Mouse (Mus musculus) urinary bladder, postnatal 14 days (tissue): Measurements from ENCODE around the gene 1810055G02Rik.

ENCODE experiments used
- DNase-seq: peaks from one replicate; pipeline ENCODE4 v3.0.0; 2021; ENCODE audit warnings: low spot score

Gene 1810055G02Rik

GRCm38 (mm10) chr19:3708078-3709012, at the start of gene 1810055G02Rik:
TSS of gene 1810055G02Rik (plus strand) at chr19:3708293.
- peak; percentile 99 for DNase-seq

- DNase-seq, result no peak
These were observed 42.6 kb upstream of the 1810055G02Rik start for GRCm38 (mm10) chr19:3665510-3665909.

- no peak for DNase-seq
These were observed 41.5 kb upstream of the 1810055G02Rik start for GRCm38 (mm10) chr19:3666632-3667031.

GRCm38 (mm10) chr19:3667155-3667895, 40.8 kb upstream of the 1810055G02Rik start:
- no peak for DNase-seq

DNA sequence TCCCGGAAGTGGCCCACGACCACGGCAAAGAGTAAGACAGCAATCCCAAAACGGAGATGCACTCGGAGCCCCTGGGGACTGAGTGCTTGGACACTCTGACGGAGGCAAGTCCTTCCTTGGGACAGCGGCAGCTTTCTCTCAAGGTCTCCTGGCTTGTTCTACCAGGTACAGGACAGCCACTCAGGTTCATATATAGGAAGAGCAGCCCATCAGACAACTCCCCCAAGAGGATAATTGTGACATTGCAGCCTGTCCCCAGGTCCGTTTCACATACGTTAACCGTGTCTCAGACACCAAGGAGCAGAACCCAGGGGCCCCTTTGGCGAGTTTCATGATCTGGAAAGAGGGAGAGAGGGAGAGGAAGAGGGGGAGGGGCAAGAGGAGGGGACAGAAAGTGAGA, 40.1 kb upstream of the 1810055G02Rik start:
- DNase-seq, result no peak

- DNase-seq, result no peak
These were observed 39.5 kb upstream of the 1810055G02Rik start for GRCm38 (mm10) chr19:3668551-3668950.

- peak; percentile 56 for DNase-seq
These were observed 39.0 kb upstream of the 1810055G02Rik start for GRCm38 (mm10) chr19:3669100-3669499.

GRCm38 (mm10) chr19:3673149-3673548, 34.9 kb upstream of the 1810055G02Rik start:
- DNase-seq, result no peak

GRCm38 (mm10) chr19:3674122-3674855, 33.8 kb upstream of the 1810055G02Rik start:
- DNase-seq, result no peak

DNA sequence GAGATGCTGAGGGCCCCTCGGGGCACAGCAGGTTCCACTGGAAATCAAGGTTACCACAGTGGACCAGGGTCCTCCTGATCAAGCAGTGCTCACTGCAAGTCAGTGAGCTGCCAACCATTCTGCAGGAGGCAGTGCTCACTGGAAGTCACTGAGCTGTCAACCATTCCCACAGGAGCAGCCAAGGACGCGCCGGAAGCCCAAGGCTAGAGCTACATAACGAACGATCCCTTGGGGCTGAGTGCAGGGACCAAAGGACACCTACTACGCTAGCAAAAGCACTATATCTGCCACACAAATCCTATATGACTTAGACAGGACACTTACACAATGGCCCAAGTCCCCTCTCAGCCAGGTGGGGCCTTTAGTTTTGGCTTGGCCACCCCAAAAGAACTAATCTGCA, 27.4 kb upstream of the 1810055G02Rik start:
- no peak for DNase-seq

DNA sequence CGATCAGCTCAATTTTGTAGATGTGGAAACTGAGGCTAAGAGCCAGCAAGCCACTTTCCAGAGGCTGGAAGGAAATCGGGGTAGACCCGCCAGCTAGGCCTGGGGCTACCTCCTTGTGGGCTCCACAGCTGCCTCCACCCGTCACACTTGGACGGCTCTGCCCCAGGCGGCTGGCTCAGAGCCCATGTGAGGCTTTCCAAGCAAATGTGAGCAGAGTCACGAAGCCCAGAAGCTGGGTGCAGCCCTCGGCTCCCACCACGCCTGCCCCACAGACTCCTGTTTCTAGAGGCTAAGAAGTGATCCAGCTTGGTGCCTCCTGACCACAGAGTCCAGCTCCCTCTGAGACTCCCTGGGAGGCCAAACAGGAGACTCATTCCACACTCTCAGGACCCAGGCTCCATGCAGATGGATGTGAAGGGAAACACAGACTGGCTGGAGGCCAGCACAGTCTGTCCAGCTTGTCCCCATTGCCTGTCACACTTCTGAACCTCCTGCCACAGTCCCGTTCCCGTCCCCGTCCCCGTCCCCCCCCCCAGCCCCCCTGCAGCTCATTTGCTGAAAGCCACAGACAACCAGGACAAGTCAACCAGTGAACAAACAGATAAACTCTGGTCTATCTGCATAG, 26.7 kb upstream of the 1810055G02Rik start:
- DNase-seq, result peak; percentile 82

DNA sequence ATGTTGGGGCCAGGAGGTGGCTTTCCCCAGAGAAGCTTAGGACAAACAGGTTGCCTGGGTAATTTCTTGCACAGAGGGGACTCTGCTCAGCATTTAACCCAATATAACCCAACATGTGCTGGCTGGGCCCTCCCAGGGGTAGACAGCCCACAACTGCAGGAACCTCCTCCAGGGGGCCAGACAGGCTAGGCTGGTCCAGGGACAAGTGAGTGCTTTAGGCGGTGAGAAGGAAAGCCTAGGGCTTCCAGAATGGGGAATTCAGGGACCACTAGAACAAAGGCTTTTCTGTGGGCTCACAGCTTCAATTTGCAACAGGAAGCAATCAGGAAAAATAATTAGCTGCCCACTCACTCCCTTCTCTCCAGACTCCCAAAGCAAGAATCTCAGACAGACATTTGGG, 23.7 kb upstream of the 1810055G02Rik start:
- no peak for DNase-seq

DNA sequence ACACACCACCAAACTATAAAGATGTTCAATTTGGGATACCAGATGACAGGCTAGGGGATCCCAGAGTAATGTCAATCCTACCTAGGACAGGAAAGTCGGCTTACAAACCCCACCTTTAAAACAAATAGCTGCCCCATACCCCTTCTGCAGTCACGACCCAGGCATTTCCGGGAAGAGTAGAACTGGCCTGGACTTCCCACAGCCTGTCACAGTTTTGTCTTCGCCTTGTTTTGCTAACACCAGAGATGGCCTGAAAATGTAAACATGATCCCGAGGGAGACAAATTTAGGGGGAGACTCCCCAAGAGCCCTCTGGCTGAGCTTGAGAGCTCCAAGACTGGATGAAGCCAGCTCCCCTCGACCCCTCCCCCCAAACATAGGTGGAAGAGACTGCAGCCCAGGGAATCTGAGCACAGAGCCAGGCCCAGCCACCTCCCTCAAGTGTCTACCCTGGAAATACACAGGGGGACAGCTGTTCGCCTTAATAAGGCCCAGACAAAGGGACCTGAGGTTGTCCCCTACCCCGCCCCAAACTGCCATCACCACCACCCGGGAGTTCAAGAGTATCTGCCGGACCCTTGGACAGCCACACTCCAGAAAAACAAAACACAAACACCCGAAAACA, 23.0 kb upstream of the 1810055G02Rik start:
- DNase-seq, result no peak

- DNase-seq, result peak; percentile 58
These were observed 22.4 kb upstream of the 1810055G02Rik start for GRCm38 (mm10) chr19:3685611-3686214.

DNA sequence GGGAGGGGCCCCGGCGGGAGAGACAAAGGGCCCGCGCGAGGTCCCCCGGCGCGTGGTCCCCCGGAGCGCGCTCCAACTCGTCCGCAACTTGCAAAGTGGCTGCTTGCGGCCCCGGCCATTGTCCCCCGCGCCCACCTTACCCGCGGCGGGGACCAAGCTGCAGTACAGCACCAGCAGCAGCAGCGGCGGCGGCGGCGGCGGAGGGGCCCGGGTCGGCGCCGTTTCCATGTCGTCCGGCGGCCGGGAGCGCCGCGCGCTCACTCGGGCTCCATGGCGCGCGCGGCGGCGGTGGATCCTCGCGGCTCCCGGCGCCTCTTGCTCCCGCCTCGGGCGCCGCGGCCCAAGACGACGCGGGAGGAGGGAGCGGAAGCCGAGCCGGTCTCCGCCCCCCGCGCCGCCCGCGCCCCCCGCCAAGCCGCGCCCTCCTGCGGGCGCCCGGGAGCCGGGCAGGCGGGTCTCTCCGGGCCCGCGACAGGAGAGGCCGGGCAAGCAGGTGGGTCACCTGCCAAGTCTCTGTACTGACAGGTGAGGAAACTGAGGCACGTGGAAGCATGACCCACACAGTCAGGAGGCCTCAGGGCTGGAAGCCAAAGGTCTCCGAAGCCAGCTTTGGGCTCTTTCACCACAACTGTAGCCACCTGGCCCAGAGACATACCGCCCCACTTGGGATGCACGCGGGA, 21.7 kb upstream of the 1810055G02Rik start, which contains the start of gene Lrp5:
Gene Lrp5, minus strand, starts transcription at position 350 of the 680 bp plus-strand sequence.
- DNase-seq, result peak; percentile 67

- no peak for DNase-seq
These were observed 20.4 kb upstream of the 1810055G02Rik start for GRCm38 (mm10) chr19:3687676-3688171.

GRCm38 (mm10) chr19:3691337-3691736, 16.8 kb upstream of the 1810055G02Rik start:
- no peak for DNase-seq

DNA sequence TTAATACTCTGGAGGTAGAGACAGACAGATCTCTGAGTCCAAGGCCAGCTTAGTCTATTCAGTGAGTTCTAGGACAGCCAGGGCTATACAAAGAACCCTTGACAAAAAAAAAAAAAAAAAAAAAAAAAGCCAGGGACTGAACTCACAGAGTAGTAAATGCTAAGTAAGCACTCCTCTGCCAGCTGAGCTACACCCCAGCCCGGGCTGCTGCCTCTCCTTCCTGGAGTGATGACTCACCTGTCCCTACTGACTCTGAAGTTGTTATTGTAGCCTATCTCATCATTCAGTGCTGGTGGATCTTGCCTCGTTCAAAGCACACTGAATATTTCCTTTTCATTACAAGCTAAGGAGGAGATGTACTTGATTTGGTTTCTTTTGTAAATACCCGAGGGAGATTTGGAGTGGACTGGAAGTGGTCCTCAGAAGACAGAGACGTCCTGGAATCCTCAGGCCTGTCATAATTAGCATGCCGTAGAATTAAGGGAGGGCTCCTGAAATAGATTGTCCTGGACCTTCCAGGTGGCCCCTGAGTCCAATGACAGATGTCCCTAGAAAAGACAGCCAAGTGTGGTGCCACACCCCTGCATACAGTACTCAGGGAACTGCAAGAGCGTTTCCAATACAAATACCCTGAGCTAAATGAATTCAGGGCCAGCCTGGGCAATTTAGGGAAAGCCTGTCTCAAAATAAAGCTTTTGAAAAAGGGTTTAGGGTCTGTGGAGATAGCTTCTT, 15.5 kb upstream of the 1810055G02Rik start:
- DNase-seq, result peak; percentile 40

DNA sequence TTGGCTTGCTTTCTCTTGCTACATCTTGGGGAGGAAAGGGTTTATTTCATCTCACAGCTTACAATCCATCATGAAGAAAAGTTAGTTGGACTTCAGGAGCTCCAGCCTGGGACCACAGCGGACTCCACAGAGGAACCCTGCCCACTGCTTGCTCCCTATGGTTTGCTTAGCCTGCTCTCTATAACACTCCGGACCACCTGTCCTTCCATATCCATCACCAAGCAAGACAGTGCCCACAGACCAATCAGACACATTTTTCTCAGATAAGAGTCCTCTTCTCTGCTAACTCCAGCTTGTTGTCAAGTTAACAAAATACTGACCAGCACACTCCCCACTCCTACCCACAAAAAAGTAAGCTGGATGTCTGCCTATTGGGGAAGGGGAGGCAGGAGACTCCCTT, 13.6 kb upstream of the 1810055G02Rik start:
- DNase-seq, result no peak
